Mouse (Mus musculus): ENCODE results near the gene Olfr1396. TPM values are rescaled to one million over a fixed set of nuclear protein-coding genes. Genes with fewer than 3 reads are reported as not detected.

Gene Olfr1396
- polyA plus RNA-seq, 1 experiment, result not detected

GRCm38 (mm10) chr11:49092053-49092586 is 22.6 kb downstream of the Olfr1396 start:
- TF ChIP-seq POLR2A (IDR thresholded peaks at IDR 0.05; ENCODE audit: low read depth, low read length) (no peak), CTCF (IDR thresholded peaks at IDR 0.05; ENCODE audit: borderline replicate concordance, insufficient read depth, low read length) (no peak)
- peak overlapping the region; percentile 84 for H3K27ac ChIP-seq (ENCODE audit: insufficient read depth, low read length)
- H3K4me3 ChIP-seq (ENCODE audit: insufficient read depth, low read length), result no peak overlapping the region
- peaks cover 3% of the 10 kb centered on the region for H3K4me1 ChIP-seq (ENCODE audit: control insufficient read depth, insufficient read depth, low read length)

GRCm38 (mm10) chr11:49091171-49091570 is 23.5 kb downstream of the Olfr1396 start:
- TF ChIP-seq CTCF (IDR thresholded peaks at IDR 0.05; ENCODE audit: borderline replicate concordance, insufficient read depth, low read length), result no peak
- TF ChIP-seq POLR2A (IDR thresholded peaks at IDR 0.05; ENCODE audit: low read depth, low read length), result no peak
- peaks cover 3% of the 10 kb centered on the region for H3K4me1 ChIP-seq (ENCODE audit: control insufficient read depth, insufficient read depth, low read length)
- H3K4me3 ChIP-seq (ENCODE audit: insufficient read depth, low read length), result no peak overlapping the region
- peak overlapping the region; percentile 59; the same call in 1 of the 2 replicates for H3K27ac ChIP-seq (ENCODE audit: insufficient read depth, low read length)

GRCm38 (mm10) chr11:49090551-49090950 is 24.1 kb downstream of the Olfr1396 start:
- H3K4me3 ChIP-seq (ENCODE audit: insufficient read depth, low read length), result no peak overlapping the region
- peaks cover 3% of the 10 kb centered on the region for H3K4me1 ChIP-seq (ENCODE audit: control insufficient read depth, insufficient read depth, low read length)
- TF ChIP-seq POLR2A (IDR thresholded peaks at IDR 0.05; ENCODE audit: low read depth, low read length) (no peak), CTCF (IDR thresholded peaks at IDR 0.05; ENCODE audit: borderline replicate concordance, insufficient read depth, low read length) (no peak)
- peak overlapping the region; percentile 30; the same call in 1 of the 2 replicates for H3K27ac ChIP-seq (ENCODE audit: insufficient read depth, low read length)

DNA sequence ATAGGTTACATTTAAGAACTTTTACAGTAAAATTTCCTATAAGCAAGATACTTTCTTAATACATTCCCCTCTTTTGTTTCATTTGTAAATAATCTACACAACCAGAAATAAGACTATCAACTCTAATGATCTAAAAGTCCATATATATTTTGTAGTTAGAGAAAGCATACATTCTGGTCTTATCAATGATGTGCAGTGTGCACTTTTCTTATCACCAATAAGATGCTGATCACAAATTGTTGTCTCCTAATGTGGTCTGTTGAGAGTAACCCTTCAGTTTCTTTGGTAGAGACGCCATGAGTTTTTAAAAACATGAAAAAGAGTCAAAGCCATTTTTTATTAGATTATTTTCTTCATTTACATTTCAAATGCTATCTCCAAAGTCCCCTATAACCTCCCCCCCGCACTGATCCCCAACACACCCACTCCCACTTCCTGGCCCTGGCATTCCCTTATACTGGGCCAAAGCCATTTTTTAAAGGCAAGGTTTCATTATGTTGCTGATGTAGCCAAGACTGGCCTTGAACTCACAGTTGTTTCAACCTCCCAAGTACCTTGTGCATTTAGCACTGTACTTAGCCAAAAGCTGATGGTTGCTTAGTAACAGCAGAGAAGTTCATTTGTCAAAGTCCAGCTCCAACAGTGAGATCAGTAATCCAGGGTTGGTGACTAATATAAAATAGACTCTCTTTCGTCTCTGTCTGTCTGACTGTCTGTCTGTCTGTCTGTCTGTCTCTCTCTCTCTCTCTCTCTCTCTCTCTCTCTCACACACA is 24.8 kb downstream of the Olfr1396 start:
- H3K4me3 ChIP-seq (ENCODE audit: insufficient read depth, low read length), result no peak overlapping the region
- H3K4me1 ChIP-seq (ENCODE audit: control insufficient read depth, insufficient read depth, low read length), result peaks cover 3% of the 10 kb centered on the region
- TF ChIP-seq CTCF (IDR thresholded peaks at IDR 0.05; ENCODE audit: borderline replicate concordance, insufficient read depth, low read length), result no peak
- no peak for TF ChIP-seq POLR2A (IDR thresholded peaks at IDR 0.05; ENCODE audit: low read depth, low read length)
- H3K27ac ChIP-seq (ENCODE audit: insufficient read depth, low read length), result peak overlapping the region; percentile 30; the same call in 1 of the 2 replicates

DNA sequence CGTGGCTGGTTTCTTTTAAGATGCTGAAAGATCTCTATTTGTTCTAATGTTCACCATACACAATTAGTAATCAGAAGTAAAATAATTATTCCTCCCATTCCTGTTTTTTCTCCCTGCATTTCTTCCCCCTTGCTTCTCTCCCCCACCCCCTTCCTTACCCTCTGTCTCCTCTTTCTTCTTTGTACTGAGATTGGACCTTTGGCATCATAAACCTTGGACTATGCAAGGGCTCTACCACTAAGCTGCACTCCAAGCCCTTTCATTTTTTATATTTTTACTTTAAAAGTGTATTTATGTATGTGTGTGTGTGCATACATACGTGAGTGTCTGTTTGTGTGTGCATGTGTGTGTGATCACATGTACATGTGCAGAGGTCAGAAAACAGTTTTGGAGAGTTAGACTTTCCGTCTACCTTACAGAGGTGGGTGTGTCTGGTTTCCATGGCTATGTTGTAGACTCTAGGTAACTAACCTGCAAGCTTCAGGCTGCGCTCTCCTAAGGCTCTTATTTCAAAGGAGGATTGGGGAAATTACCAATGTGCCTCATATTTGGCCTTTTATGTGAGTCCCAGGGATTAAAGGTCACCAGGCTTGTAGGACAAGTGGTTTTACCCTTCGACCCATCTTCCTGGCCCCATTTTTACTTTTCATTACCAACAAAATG is 25.6 kb downstream of the Olfr1396 start:
- Histone ChIP-seq H3K4me1 (ENCODE audit: control insufficient read depth, insufficient read depth, low read length) (peaks cover 10% of the 10 kb centered on the region), H3K27ac (ENCODE audit: insufficient read depth, low read length) (no peak overlapping the region; the same call in 1 of the 2 replicates), H3K4me3 (ENCODE audit: insufficient read depth, low read length) (no peak overlapping the region)
- no peak for TF ChIP-seq CTCF (IDR thresholded peaks at IDR 0.05; ENCODE audit: borderline replicate concordance, insufficient read depth, low read length)
- no peak for TF ChIP-seq POLR2A (IDR thresholded peaks at IDR 0.05; ENCODE audit: low read depth, low read length)

- TF ChIP-seq POLR2A (IDR thresholded peaks at IDR 0.05; ENCODE audit: low read depth, low read length) (no peak), CTCF (IDR thresholded peaks at IDR 0.05; ENCODE audit: borderline replicate concordance, insufficient read depth, low read length) (no peak)
- peaks cover 14% of the 10 kb centered on the region for H3K4me1 ChIP-seq (ENCODE audit: control insufficient read depth, insufficient read depth, low read length)
- no peak overlapping the region for H3K27ac ChIP-seq (ENCODE audit: insufficient read depth, low read length)
- no peak overlapping the region for H3K4me3 ChIP-seq (ENCODE audit: insufficient read depth, low read length)
Measured at GRCm38 (mm10) chr11:49087830-49088616, 26.7 kb downstream of the Olfr1396 start.

DNA sequence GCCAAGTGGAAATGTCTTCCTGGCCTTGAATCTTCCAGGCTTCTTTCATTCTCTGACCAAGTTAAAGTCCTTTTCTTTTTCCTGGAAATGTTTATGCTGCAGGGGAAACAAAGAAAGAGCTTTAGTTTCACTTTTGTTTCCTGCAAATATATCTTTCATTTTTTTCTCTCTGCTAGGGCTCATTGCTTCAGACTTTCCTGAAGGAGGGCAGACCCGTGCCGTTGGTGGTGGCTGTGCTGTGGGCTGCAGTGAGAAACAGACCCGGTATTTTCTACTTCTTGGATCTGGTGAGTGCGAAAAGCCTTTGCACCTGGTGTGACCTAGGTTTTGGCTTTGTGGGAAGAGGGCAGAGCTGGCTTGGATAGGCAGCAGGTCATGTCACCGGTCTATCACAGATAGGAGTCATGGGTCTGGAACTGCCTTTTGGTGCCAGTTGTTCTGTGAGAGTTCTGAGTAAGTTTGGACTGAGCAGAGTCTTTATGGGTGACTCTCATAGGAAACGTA is 27.8 kb downstream of the Olfr1396 start:
- Histone ChIP-seq H3K4me1 (ENCODE audit: control insufficient read depth, insufficient read depth, low read length) (peaks cover 11% of the 10 kb centered on the region), H3K27ac (ENCODE audit: insufficient read depth, low read length) (peak overlapping the region; percentile 18), H3K4me3 (ENCODE audit: insufficient read depth, low read length) (no peak overlapping the region)
- no peak for TF ChIP-seq POLR2A (IDR thresholded peaks at IDR 0.05; ENCODE audit: low read depth, low read length)
- no peak for TF ChIP-seq CTCF (IDR thresholded peaks at IDR 0.05; ENCODE audit: borderline replicate concordance, insufficient read depth, low read length)

- no peak for TF ChIP-seq CTCF (IDR thresholded peaks at IDR 0.05; ENCODE audit: borderline replicate concordance, insufficient read depth, low read length)
- TF ChIP-seq POLR2A (IDR thresholded peaks at IDR 0.05; ENCODE audit: low read depth, low read length), result no peak
- peaks cover 11% of the 10 kb centered on the region for H3K4me1 ChIP-seq (ENCODE audit: control insufficient read depth, insufficient read depth, low read length)
- H3K27ac ChIP-seq (ENCODE audit: insufficient read depth, low read length), result peak overlapping the region; percentile 36; the same call in 1 of the 2 replicates
- H3K4me3 ChIP-seq (ENCODE audit: insufficient read depth, low read length), result no peak overlapping the region
Measured at GRCm38 (mm10) chr11:49084875-49085274, 29.8 kb downstream of the Olfr1396 start.

DNA sequence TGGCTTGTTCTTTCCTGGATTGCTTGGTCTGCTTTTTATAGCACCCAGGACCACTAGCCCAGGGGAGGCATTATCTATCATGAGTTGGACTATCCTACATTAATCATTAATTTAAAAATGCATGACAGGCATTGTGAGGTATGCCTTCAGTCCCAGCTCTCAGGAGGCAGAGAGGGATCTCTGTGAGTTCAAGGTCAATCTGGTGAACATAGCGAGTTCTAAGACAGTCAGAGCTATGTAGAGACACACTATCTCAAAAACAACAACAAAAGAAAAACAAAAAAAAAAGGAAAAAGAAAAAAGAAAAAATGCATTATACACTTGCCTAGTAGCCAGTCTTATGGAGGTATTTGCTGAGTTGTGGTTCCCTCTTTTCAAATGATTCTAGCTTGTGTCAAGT is 30.3 kb downstream of the Olfr1396 start:
- H3K27ac ChIP-seq (ENCODE audit: insufficient read depth, low read length), result peak overlapping the region; percentile 36; the same call in 1 of the 2 replicates
- TF ChIP-seq POLR2A (IDR thresholded peaks at IDR 0.05; ENCODE audit: low read depth, low read length) (no peak), CTCF (IDR thresholded peaks at IDR 0.05; ENCODE audit: borderline replicate concordance, insufficient read depth, low read length) (no peak)
- peaks cover 11% of the 10 kb centered on the region for H3K4me1 ChIP-seq (ENCODE audit: control insufficient read depth, insufficient read depth, low read length)
- no peak overlapping the region for H3K4me3 ChIP-seq (ENCODE audit: insufficient read depth, low read length)
